Mouse (Mus musculus): ENCODE data around the gene Rinl. TPM values are rescaled to one million over a fixed set of nuclear protein-coding genes. Genes with fewer than 3 reads are reported as not detected.

Gene Rinl
- 2.5 and 2.7 TPM in 2 replicates for polyA plus RNA-seq (2014; fragmentation: Nextera tagmentation; extraction: Ambion mirVana)

DNA sequence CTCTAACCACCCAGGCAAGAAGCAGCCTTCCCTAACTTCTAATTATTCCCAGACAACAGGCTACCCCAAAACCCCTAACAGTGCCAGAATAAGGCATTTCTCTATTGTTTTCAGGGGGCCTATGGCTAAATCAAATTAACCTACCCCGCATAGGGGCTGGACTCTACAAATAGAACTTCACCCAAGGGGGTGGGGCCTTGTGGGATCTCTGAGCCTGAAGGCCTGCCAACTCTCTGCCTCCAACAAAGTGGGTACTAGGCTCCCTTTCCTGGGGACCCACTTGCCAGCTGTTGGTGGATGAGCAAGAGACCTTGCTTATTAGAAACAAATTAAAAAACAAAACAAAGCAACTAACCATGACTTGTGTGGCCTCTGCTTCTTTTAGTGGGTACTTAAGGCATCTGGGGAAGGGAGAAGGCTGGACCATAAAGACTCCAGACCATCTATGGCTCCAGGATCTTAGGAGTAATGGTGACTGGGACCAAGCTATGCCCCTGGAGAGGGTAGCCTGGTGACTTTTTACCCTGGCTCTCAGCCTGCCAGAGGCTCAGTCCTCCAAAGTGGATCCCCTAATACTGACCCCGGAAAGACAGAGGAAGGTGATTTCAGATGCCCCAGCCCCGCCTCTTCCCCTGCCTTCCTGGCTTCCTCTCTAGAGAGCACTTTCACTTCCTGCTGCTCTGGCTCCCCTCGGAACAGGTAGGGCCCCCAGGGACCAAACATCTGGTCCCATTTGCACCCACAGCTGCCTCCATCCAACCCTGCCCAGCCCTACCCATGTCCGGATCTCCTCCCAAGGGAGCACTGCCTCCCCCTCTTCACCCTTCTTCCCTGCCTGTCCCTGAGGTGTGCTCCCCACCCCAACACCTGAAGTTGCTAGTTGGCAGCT, at the start of gene Rinl:
Rinl (plus strand) TSS at position 663 of the 889 bp plus-strand sequence.
- H3K27me3 ChIP-seq (ENCODE audit: control insufficient read depth, insufficient read depth, low read length): no peaks in the 10 kb centered on the region
- no peak within 1 kb of the TSS for H3K4me3 ChIP-seq (ENCODE audit: low read depth, low read length)
- H3K4me2 ChIP-seq (replicated peaks; ENCODE audit: low read depth, low read length): no peak within 1 kb of the TSS
- ATAC-seq (ENCODE audit: low FRiP score) (no peak), DNase-seq (ENCODE audit: low spot score) (no peak)
- no peak within 1 kb of the TSS for H3K27ac ChIP-seq (ENCODE audit: low read depth, low read length)
- no peaks in the 10 kb centered on the region; the same call in 1 of the 2 replicates for H3K4me1 ChIP-seq (replicated peaks; ENCODE audit: control insufficient read depth, insufficient read depth, low read length)
- WGBS: 78% methylated on average over 5 of the region's 5 CpGs
- no peak within 1 kb of the TSS for H3K9ac ChIP-seq (ENCODE audit: low read depth, low read length)
- 0 out of 2 replicates have a peak, but pooled peaks cover 2% of the 10 kb centered on the region for H3K36me3 ChIP-seq (ENCODE audit: control insufficient read depth, insufficient read depth, low read length)
- H3K9me3 ChIP-seq (ENCODE audit: control insufficient read depth, low read length): no peaks in the 10 kb centered on the region

- no peaks in the 10 kb centered on the region for H3K4me1 ChIP-seq (replicated peaks; ENCODE audit: control insufficient read depth, insufficient read depth, low read length)
- no peak for ATAC-seq (ENCODE audit: low FRiP score)
- no peak overlapping the region for H3K4me3 ChIP-seq (ENCODE audit: low read depth, low read length)
- DNase-seq (ENCODE audit: low spot score): no peak
- H3K4me2 ChIP-seq (replicated peaks; ENCODE audit: low read depth, low read length): no peak overlapping the region
- 94% methylated on average over 21 of the region's 21 CpGs for WGBS
- H3K27me3 ChIP-seq (ENCODE audit: control insufficient read depth, insufficient read depth, low read length): no peaks in the 10 kb centered on the region
- no peaks in the 10 kb centered on the region for H3K36me3 ChIP-seq (ENCODE audit: control insufficient read depth, insufficient read depth, low read length)
- H3K9ac ChIP-seq (ENCODE audit: low read depth, low read length): no peak overlapping the region
- no peaks in the 10 kb centered on the region for H3K9me3 ChIP-seq (ENCODE audit: control insufficient read depth, low read length)
- no peak overlapping the region for H3K27ac ChIP-seq (ENCODE audit: low read depth, low read length)
Measured at GRCm38 (mm10) chr7:28739829-28740228, 48.9 kb upstream of the Rinl start.

DNA sequence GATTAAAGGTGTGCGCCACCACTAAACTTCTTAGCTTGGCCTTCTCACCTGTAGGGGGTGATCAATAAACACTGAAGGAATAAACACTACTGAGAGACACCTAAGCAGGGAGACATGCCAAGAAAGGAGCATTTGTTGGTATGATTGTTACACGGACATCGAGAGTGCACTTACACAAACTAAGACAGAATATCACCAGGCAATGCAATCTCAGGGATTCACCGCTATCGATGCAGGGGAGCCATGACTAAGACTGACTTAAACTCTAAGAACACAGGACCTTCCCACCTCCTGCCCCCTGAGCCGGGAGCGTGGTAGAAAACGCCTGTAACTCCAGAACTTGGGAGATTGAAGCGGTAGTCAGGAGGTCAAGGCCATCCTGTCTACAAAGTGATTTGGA, 47.8 kb upstream of the Rinl start:
- 48% methylated on average over 9 of the region's 9 CpGs for WGBS
- no peaks in the 10 kb centered on the region for H3K27me3 ChIP-seq (ENCODE audit: control insufficient read depth, insufficient read depth, low read length)
- peak overlapping the region; percentile 59 for H3K4me3 ChIP-seq (ENCODE audit: low read depth, low read length)
- ATAC-seq (ENCODE audit: low FRiP score) (no peak), DNase-seq (ENCODE audit: low spot score) (no peak)
- no peaks in the 10 kb centered on the region; the same call in 1 of the 2 replicates for H3K36me3 ChIP-seq (ENCODE audit: control insufficient read depth, insufficient read depth, low read length)
- peak overlapping the region; percentile 76 for H3K9ac ChIP-seq (ENCODE audit: low read depth, low read length)
- H3K27ac ChIP-seq (ENCODE audit: low read depth, low read length): no peak overlapping the region
- no peaks in the 10 kb centered on the region for H3K9me3 ChIP-seq (ENCODE audit: control insufficient read depth, low read length)
- H3K4me1 ChIP-seq (replicated peaks; ENCODE audit: control insufficient read depth, insufficient read depth, low read length): no peaks in the 10 kb centered on the region
- H3K4me2 ChIP-seq (replicated peaks; ENCODE audit: low read depth, low read length): peak overlapping the region; percentile 76

DNA sequence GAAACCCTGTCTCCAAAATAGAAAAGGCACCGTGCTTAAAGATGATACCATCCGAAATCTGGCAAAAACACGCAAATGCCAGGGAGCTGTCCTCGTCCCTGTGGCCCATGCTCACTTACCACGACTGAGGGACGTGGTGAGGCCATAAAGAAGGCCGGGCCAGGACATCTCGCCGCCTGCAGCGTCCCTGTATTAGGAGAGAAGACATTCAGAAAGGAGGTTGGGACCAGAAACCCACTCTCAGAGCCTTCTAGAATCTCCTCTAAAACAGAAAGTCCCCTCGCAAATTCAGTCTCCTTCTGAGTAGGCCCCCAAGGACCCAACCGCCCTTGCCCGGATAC, 47.4 kb upstream of the Rinl start:
- Histone ChIP-seq H3K4me1 (replicated peaks; ENCODE audit: control insufficient read depth, insufficient read depth, low read length) (no peaks in the 10 kb centered on the region), H3K27me3 (ENCODE audit: control insufficient read depth, insufficient read depth, low read length) (no peaks in the 10 kb centered on the region), H3K27ac (ENCODE audit: low read depth, low read length) (no peak overlapping the region), H3K9ac (ENCODE audit: low read depth, low read length) (peak overlapping the region; percentile 76), H3K9me3 (ENCODE audit: control insufficient read depth, low read length) (no peaks in the 10 kb centered on the region), H3K36me3 (ENCODE audit: control insufficient read depth, insufficient read depth, low read length) (no peaks in the 10 kb centered on the region; the same call in 1 of the 2 replicates), H3K4me3 (ENCODE audit: low read depth, low read length) (peak overlapping the region; percentile 59), H3K4me2 (replicated peaks; ENCODE audit: low read depth, low read length) (peak overlapping the region; percentile 76)
- ATAC-seq (ENCODE audit: low FRiP score): peak; percentile 30; the same call in 1 of the 2 replicates
- no peak for DNase-seq (ENCODE audit: low spot score)
- WGBS: under 1% methylated on average over 13 of the region's 13 CpGs

DNA sequence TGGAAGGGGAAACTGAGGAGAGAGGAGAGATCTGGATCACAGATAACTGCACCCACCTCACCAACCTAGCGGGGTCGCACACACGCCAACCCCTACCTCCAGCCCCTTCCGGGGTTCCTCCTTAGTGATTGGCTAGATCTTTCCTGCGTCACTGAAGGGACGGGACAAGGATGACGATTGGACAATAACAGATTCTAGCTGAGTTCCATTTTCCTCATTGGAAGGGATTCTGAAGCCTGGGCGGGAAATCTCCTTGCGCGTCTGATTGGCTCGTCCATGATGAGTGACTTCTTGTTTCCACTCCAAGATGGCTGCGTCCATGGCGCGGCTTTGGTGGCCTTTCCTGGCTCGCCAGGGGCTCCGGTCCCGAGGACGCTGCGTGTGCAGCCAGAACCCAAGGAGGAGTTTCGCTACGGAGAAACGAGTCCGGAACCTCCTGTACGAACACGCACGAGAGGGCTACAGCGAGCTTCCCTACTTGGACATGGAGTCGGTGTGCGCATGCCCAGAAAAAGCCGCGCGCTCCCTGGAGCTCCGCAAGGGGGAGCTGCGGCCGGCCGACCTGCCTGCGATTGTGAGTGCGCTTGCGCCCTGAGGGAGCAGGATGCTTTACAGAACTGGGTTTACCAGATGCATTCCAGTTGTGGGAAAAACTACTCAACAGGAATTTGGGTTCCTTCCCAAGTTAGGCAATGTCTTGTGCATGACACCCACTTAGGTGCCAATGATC, 46.9 kb upstream of the Rinl start, which contains the start of the genes Mrps12 and Sars2:
Mrps12 (minus strand) TSS at position 112 of the 730 bp plus-strand sequence.
Sars2 (plus strand) TSS at position 284 of the 730 bp plus-strand sequence.
- H3K27ac ChIP-seq (ENCODE audit: low read depth, low read length): no peak within 1 kb of the TSS; the same call in 1 of the 2 replicates

DNA sequence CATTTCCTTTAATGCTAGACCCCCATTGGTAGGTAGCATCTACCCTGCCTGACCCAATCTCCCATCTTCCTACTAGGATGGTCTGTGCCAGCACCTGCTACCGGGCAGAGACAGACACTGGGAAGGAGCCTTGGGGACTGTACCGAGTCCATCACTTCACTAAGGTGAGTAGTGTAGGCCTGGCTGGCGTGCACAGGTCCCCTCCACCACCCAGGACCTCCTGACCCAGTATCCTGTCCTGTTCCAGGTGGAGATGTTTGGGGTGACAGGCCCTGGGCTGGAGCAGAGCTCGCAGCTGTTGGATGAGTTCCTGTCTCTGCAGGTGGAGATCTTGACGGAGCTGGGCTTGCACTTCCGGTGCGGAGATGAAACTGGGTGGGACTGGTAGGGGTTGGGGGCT, 38.8 kb upstream of the Rinl start:
- no peaks in the 10 kb centered on the region for H3K27me3 ChIP-seq (ENCODE audit: control insufficient read depth, insufficient read depth, low read length)
- H3K4me2 ChIP-seq (replicated peaks; ENCODE audit: low read depth, low read length): no peak overlapping the region
- WGBS: 93% methylated on average over 7 of the region's 7 CpGs
- H3K36me3 ChIP-seq (ENCODE audit: control insufficient read depth, insufficient read depth, low read length): no peaks in the 10 kb centered on the region; the same call in 1 of the 2 replicates
- DNase-seq (ENCODE audit: low spot score) (no peak), ATAC-seq (ENCODE audit: low FRiP score) (no peak)
- no peaks in the 10 kb centered on the region for H3K9me3 ChIP-seq (ENCODE audit: control insufficient read depth, low read length)
- no peak overlapping the region for H3K9ac ChIP-seq (ENCODE audit: low read depth, low read length)
- no peak overlapping the region for H3K4me3 ChIP-seq (ENCODE audit: low read depth, low read length)
- H3K4me1 ChIP-seq (replicated peaks; ENCODE audit: control insufficient read depth, insufficient read depth, low read length): no peaks in the 10 kb centered on the region
- no peak overlapping the region for H3K27ac ChIP-seq (ENCODE audit: low read depth, low read length)

More for the DNA sequence above, 46.9 kb upstream of the Rinl start, which contains the start of the genes Mrps12 and Sars2:
- H3K9me3 ChIP-seq (ENCODE audit: control insufficient read depth, low read length): no peaks in the 10 kb centered on the region
- H3K36me3 ChIP-seq (ENCODE audit: control insufficient read depth, insufficient read depth, low read length): no peaks in the 10 kb centered on the region; the same call in 1 of the 2 replicates
- H3K4me2 ChIP-seq (replicated peaks; ENCODE audit: low read depth, low read length): peak within 1 kb of the TSS; percentile 76
- peak; percentile 99 for ATAC-seq (ENCODE audit: low FRiP score)
- H3K27me3 ChIP-seq (ENCODE audit: control insufficient read depth, insufficient read depth, low read length): no peaks in the 10 kb centered on the region
- H3K4me1 ChIP-seq (replicated peaks; ENCODE audit: control insufficient read depth, insufficient read depth, low read length): no peaks in the 10 kb centered on the region
- H3K4me3 ChIP-seq (ENCODE audit: low read depth, low read length): peak within 1 kb of the TSS; percentile 59
- peak; percentile 93 for DNase-seq (ENCODE audit: low spot score)
- WGBS: under 1% methylated on average over 39 of the region's 39 CpGs
- peak within 1 kb of the TSS; percentile 76 for H3K9ac ChIP-seq (ENCODE audit: low read depth, low read length)

- no peak within 1 kb of the TSS for H3K9ac ChIP-seq (ENCODE audit: low read depth, low read length)
- peaks cover 7% of the 10 kb centered on the region for H3K27me3 ChIP-seq (ENCODE audit: control insufficient read depth, insufficient read depth, low read length)
- no peak for ATAC-seq (ENCODE audit: low FRiP score)
- peak within 1 kb of the TSS; percentile 26 for H3K4me2 ChIP-seq (replicated peaks; ENCODE audit: low read depth, low read length)
- 6% methylated on average over 17 of the region's 17 CpGs for WGBS
- H3K27ac ChIP-seq (ENCODE audit: low read depth, low read length): no peak within 1 kb of the TSS
- H3K36me3 ChIP-seq (ENCODE audit: control insufficient read depth, insufficient read depth, low read length): no peaks in the 10 kb centered on the region
- no peaks in the 10 kb centered on the region for H3K4me1 ChIP-seq (replicated peaks; ENCODE audit: control insufficient read depth, insufficient read depth, low read length)
- DNase-seq (ENCODE audit: low spot score): no peak
- H3K9me3 ChIP-seq (ENCODE audit: control insufficient read depth, low read length): no peaks in the 10 kb centered on the region
- no peak within 1 kb of the TSS; the same call in 1 of the 2 replicates for H3K4me3 ChIP-seq (ENCODE audit: low read depth, low read length)
Measured at GRCm38 (mm10) chr7:28756079-28756478, 32.7 kb upstream of the Rinl start, which contains the start of gene Ccer2. Gene Ccer2, plus strand, starts transcription at chr7:28756174.

DNA sequence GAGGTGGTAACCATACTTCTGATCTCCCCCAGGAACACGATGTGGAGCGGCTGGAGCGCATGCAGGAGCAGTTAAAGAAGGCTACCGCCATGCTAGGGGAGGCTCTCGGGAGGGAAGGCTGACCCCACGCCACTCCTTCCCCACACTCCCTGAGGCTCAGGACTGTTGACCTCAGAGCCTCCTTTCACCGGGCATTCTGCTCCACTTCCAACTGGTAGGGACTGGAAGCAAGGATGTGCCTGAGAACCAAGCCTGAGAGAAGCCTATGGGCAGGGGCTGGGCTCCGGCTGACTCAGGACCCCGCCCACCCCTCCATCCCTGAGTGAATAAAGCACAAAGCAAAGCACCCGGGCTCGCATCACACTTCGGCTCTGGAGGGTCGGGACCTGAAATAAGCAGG, 30.1 kb upstream of the Rinl start:
- ATAC-seq (ENCODE audit: low FRiP score) (no peak), DNase-seq (ENCODE audit: low spot score) (no peak)
- Histone ChIP-seq H3K9ac (ENCODE audit: low read depth, low read length) (no peak overlapping the region), H3K36me3 (ENCODE audit: control insufficient read depth, insufficient read depth, low read length) (no peaks in the 10 kb centered on the region), H3K27ac (ENCODE audit: low read depth, low read length) (no peak overlapping the region), H3K4me2 (replicated peaks; ENCODE audit: low read depth, low read length) (no peak overlapping the region), H3K27me3 (ENCODE audit: control insufficient read depth, insufficient read depth, low read length) (peaks cover 7% of the 10 kb centered on the region), H3K4me3 (ENCODE audit: low read depth, low read length) (no peak overlapping the region), H3K4me1 (replicated peaks; ENCODE audit: control insufficient read depth, insufficient read depth, low read length) (no peaks in the 10 kb centered on the region), H3K9me3 (ENCODE audit: control insufficient read depth, low read length) (no peaks in the 10 kb centered on the region)
- WGBS: 81% methylated on average over 13 of the region's 13 CpGs

Data from hindbrain, embryonic 11.5 days (tissue).